Mouse (Mus musculus): ENCODE measurements around the gene Ttc7b.

Ttc7b gene

DNA sequence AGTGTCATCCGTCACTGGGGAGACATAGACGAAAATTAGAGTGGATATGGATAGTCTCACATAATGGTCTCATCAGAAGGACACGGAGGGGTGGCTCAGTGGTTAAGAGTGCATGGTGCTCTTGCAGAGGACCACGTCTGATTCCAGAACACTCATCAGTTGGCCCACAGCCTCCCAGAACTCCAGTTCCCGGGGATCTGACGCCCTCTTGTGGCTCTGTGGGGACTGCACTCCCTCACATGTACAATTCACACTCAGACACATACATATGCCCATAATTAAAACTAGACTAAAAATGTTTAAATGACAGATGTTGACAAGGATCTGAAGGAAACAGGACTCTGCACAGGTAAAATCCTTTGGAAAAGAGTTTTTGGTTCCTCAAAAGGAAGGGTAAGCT lies 34.4 kb downstream of the Ttc7b start:
- no peak for DNase-seq (ENCODE audit: low spot score)

DNA sequence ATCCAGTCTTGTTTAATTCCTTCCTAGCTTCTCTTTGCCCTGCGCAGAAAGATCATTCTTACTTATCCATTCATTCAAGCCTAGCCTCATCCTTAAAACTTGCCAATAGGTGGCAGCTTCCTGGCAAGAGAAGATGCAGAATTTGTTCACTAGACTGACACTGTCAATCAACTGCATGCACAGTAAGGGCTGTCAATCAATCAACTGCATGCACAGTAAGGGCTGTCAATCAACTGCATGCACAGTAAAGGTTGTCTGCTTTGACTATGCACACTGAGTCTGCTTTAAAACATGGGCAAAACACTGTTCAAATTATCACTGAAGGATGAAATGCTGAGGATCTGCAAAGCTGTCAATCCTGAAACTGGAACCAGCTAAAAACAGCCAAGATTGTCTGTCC lies 37.6 kb downstream of the Ttc7b start:
- no peak for DNase-seq (ENCODE audit: low spot score)

DNA sequence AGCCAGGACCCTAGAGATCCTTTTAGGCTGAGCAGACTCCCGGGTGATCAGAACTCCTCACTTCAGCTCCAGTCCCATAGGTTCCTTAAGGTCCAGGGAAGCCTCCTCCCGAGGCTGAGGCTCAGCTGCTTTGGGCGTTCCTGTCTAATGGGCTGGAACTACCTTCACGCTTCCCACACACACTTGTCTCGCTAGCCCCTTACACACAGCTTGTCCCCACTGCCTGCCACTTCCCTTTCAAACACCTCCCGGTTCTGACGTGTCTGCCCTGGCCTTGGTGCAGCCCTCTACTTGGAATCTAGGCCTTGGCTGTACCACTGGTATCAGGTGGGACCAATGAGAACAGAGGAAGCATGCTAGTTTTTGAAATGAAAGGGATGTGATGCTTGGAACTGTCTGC lies 38.4 kb downstream of the Ttc7b start:
- DNase-seq (ENCODE audit: low spot score): no peak

DNA sequence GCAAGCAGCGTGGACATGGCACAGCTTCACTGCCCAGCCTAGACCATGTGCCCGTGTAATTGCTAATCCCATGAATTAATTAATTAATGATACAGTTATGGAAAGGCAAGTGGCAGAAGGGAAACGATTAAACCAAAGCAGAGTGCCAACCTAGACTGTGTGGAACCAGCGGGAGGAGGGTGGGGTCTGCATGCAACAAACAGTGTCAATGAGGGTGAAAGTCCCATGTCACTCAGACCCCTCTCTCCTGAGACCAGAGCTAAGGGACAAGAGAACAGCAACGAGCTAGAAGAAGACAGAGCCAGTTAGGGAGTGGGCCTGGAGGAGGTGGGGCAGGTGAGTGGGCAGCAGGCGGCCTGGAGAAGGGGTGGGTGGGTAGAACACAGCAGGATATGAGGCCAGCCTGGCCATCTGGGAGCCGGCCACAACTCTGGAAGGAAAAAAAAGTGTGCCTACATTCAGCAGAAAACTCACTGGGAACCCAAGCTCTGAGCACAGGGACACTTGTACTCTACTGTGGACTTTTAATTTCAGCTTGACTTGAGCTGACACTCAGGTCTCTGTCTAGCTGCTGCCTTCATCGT lies 39.1 kb downstream of the Ttc7b start:
- no peak for DNase-seq (ENCODE audit: low spot score)

DNA sequence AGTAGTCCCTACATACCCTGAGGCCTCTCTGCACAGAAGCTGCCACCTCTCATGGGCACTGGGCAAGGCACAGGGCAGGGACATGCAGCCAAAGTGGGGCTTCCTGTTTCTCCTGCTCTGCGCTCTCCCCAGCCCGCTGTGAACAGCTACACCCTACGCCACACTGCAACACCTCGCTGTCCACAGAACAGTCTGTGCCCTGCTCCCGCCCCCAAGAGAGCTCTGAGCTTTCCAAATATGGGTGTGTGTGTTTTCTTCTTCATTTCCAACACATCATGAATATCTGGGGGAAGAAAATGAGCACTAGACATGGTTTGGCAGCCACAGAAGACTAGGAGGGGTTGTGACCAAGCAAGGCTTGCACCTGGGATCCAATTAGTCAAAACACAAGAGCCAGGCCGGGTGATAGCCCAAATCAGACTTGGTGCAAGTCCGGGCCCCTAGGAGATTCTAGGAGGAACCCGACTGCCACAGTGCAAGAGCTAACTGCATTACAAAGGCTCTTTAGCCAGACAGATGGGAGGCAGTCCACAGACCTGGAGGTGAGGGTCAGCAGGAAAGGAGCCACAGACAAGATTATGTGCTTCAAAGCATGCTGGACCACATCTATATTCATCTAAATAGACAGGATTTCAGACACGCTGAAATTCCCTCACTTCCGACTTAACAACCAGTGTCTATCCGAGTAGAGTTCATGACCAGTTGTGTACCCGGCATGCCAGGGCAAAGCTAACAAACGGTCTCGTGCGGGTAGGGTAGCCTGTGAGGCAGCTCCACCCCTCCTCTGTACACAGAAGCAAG lies 39.8 kb downstream of the Ttc7b start:
- peak; percentile 62 for DNase-seq (ENCODE audit: low spot score)

DNA sequence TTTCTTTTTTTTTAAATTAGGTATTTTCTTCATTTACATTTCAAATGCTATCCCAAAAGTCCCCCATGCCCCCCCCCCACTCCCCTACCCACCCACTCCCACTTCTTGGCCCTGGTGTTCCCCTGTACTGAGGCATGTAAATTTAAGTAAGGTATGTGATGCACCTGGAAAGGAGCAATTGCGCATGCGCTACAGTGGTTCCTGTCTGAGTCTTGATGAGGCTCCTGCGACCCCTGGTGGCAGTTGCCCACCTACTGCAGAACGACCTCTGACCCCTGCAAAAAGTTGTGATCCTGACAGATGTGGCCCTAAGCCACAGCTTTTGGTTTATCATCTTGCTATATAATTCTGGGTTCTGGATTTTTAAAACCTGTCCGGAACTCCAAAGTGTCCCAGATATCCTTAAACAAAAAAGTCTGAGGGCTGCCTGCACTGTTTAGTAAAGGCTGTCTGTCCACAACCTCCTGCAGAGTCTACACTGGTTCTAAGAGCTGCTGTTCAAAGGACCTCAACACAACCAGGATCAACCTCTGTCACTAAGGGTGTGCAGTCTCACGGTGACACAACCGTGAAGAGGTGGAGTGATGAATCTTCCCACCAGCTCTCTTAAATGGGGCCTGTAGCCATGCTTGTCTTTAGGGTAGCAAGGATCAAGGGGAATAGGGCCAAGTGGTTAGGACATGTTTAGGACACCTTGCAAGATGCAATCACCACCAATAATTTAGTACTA lies 40.6 kb downstream of the Ttc7b start:
- DNase-seq (ENCODE audit: low spot score): no peak

DNA sequence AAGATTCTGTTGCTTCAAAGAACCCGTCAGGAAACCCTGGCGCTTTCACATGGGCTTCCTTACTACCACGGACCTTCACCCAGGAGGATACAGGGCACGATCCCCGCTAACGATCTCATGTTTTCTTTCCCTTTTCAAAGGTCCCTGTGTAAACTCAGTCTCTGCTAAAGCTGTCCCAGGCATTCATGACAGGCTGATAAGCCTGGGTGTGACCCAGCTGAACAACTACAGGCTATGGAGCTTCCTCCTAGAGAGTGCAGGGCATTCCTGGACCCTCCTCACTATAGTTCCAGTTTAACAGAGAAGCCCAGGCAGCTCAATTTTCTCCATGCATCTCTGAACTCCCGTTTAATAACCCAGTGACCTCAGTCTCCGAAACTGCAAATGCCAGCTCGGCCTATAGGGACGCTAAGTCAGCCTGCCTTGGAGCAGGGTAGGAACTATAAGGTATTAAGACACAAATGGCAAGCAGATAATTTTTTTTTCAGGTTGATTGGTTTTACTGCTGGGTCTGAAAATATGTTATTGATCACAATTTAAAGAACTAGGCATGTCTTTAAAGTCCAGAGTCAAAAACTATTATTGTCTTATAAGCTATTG lies 41.3 kb downstream of the Ttc7b start:
- DNase-seq (ENCODE audit: low spot score): no peak

DNA sequence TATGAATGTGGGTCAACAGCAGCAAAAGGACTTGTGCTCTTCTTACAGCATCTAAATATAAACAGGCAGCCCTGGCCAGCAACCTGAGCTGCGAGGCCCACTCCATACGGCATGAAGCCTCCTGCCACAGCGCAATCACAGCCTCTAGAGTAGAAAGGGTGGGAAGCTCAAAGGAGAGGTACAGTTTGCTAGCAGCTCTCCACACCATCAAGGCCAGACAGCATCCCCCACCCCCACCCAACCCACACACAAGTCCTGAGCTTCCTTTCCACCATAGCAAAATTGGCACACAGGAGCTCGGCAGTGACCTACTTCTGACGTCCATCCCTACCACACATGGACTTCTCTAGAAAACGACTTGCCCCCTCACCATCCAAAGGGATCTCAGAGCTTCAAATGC lies 42.0 kb downstream of the Ttc7b start:
- no peak for DNase-seq (ENCODE audit: low spot score)

DNA sequence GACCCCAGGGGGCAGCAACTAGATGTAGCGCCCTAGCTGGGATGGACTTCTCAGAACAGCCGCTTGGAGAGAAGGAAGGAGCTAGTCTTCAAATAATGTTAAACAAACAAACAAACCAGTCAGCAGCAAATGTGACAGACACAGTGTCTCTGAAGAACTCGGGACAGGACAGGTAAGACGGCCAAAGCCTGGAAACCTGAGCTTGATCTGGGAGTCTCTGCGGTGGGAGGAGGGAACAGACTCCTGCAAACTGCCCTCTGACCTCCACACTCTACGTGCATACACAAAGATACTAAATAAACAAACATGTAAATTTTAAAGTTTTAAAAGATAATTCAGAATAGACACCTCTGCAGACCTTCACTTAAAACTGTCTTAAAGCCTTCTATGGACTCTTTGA lies 42.5 kb downstream of the Ttc7b start:
- no peak for DNase-seq (ENCODE audit: low spot score)

DNA sequence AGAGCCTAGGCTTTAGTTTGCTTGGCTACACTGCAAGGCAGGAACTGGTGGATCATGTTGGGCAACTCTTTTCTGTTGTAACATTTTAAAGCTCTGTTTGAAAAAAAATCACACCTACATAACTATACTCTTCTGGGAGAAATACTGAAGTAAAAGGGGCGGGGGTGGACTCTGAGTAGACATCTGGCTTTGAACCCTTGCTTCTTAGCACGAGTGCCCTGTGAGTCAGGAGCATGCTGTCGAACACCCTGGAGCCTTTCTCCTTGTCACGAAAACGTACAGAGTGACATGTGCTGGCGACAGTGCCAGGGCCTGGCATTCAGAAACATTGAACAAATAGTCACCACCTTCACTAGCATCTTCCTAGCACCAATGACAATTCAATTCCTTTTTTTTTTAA lies 43.2 kb downstream of the Ttc7b start:
- no peak for DNase-seq (ENCODE audit: low spot score)

DNA sequence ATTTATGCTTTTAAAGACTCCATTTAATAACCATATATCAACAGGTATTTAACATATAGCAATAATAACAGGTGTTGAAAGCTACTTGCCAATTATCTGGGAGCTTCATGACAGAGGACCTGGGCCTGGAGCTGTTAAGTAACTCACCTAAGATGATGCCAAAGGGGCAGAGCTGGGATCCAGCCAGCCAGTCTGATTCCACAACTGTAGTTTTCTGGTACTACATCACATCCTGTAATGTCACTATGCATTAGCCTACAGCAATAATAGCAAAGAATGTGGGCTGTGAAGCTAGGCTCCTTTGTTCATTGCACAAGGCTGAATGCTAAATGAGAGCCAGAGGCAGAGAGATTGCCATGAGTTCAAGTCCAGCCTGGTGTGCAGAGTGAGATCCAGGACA lies 44.3 kb downstream of the Ttc7b start:
- no peak for DNase-seq (ENCODE audit: low spot score)

DNA sequence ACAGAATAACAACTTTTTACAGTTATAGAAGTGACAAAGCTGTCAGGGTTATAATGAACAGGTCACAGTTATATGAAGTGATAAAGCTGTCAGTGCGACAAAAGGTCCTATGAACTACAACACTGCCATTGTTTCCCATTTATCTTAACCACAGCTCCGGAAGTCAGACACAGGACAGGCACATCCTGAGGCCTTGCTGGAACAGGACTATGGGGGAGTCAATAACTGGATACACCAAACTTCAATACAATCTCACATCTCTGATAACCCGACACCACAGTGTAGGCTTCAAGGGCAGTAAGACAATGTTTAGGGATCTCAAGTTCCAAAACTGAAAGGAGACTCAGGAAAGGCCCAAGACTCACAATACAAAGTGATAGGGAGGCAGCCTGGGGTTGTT lies 45.1 kb downstream of the Ttc7b start:
- DNase-seq (ENCODE audit: low spot score): no peak

DNA sequence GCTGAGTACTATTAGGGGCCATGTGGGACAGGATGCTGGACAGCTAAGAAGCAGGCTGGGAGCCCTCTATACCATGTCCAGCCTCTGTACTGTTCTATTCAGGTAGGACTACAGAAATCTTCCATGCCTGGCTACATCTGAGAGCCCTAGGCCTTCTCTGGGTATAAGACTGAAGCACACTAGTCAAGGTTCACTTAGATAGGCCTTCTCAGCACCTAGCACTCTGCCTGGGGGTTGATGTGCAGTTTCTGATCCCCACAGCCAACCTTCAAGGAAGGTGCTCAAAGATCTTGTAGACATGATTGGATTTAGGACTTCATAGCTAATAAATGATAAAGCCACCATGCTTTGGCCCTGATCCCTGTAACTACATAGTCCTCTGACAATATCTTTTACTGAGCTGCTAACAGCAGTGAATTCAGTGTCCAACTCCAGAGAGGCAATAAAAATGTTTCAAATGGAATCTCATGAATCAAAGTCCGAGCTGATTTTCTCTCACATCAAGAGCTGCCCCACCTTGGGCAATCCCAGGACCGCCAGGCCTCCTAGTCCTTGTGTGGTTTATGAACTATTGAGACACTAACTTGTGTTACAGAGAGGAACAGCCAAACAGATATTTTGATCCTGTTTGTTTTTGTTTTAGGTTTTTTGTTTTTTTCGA lies 45.8 kb downstream of the Ttc7b start:
- DNase-seq (ENCODE audit: low spot score): no peak

DNA sequence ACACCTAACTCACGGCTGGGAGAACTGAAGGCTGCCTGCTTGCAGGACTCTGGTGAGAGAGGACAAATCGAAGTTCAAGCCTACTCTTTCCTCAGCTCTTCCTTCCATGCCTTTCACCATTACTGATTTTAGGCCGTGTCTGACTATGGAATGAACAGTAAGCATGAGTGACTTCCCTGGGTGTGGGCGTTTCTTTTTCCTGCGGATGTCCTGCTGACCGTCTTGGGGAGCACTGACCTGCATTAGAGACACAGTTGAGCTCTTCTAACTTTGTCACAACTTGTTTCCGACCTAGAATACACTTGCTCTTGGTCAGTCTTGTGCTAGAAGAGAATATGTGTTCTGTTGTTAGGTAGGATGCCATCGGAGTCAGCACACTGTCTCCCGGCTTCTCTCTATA lies 50.3 kb downstream of the Ttc7b start:
- DNase-seq (ENCODE audit: low spot score): no peak

DNA sequence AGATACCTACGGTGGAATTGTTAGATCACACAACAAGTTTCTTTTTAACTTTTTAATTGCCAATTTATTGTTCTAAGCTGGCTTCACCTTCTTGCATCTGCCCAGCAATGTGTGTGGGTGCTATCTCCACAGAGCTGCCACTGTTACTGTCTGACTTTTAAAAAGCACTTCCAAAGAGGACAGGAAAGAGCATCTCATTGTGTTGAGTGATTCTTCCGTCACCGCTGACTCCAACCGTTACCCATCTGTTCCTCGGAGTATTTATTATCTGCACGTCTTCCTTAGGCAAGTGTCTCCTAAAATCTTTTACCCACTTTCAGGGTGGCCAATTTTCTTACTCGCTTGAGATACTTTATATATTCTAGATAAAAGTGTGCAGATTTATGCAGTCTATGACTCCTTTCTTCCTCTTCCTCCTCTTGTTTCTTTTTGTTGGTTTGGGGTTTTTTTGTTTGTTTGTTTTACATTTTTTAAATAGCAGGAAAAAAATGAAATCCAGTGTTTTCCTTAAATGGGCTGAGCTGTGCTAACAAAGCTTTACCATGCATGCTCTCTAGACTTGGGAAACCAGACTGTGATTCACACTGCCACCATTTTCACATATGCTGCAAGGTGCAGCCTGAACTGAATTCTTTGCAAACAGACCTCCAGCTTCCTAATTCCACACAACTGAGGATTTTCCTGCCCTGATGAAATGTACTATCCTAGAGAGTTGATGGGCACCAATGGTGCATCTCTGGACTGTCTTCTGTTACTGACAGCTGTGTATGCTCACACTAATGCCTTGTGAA lies 50.9 kb downstream of the Ttc7b start:
- DNase-seq (ENCODE audit: low spot score): no peak

DNA sequence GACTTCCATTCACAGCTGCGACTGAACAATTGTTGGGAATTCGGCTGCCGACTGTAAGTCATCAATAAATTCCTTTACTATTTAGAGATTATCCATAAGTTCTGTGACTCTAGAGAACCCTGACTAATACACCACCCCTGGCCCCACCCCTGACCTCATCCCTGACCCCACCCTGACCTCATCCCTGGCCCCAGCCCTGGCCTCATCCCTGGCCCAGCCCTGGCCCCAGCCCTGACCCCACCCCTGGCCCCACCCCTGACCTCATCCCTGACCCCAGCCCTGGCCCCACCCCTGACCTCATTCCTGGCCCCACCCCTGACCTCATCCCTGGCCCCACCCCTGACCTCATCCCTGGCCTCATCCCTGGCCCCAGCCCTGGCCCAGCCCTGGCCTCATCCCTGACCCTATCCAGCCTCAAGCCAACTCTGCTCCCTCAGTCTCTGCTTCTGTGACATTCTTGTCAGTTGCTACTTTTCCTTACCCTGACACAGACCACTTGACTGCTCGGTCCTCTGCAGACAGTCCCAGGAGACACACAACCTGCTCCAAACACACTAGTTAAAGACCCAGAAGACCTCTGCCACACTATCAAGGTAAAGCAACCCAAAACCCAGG lies 55.4 kb downstream of the Ttc7b start:
- no peak for DNase-seq (ENCODE audit: low spot score)

DNA sequence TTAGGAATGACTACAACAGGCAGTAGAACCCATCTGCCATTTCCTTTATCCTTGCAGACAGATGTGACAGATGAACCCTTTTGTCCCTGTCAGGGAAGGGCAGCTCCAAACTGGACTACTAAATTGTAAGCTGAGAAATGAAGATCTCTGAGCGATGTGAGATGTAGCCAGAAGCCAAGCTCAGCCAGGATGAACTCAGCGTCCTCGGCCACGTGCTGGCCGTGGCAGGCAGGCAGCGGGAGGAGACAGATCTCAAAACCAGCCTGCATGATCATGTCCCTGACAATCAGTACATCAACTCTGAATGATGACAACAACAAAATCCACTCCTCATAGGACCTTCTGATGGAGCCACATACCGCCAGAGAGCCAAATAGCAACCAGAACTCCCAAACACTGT lies 62.9 kb downstream of the Ttc7b start:
- no peak for DNase-seq (ENCODE audit: low spot score)

DNA sequence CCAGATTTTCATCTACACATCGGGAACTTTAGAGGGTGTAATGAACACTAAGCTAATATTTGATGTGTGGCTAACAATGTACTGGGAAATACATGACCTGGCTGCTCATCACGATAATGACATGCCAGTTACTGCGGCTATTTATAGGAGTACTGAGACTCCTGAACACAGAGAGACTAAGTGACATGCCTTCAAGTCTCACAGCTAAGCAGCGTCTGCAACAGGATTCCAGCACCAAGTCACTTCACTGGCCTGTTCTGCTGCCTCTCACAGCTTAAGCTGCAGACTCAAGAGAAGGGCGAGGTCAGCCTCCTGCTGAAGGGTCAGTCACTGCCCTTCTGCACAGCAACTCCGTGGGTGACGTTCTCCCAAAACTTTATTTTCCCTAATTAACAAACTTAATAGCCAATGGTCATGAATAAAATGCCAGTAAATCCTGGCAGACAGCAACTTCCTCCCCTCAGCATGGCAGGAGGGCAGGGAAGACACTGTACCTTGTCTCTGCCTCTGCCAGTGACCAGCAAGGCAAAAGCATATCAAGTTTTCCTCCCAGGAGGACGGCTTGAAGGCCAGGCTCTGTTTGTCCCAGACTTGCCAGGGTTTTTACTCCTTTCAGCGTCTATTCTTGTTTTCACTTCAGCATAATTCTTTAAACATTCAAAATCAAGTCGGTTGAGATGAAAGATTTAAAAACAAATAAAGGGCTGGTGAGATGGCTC lies 64.2 kb downstream of the Ttc7b start:
- DNase-seq (ENCODE audit: low spot score): no peak

DNA sequence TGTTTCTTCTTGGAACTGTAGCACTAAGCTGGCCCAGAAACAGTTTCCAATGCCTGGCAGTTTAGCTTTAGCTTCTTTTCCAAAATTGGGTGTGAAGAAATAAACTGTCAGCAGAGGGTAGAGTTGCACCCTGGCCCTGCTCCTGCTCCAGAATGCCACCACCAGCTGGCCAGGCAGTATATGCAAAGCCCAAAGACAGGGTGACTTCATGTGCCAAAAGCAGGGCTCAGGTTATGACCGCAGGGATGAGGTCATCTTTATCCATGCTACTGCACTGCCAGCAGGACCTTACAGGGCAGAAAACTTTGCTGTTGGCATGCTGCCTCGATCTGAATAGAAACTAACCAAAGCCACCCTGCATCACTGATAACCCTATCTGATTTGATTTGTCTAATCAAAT lies 65.2 kb downstream of the Ttc7b start:
- DNase-seq (ENCODE audit: low spot score): no peak

DNA sequence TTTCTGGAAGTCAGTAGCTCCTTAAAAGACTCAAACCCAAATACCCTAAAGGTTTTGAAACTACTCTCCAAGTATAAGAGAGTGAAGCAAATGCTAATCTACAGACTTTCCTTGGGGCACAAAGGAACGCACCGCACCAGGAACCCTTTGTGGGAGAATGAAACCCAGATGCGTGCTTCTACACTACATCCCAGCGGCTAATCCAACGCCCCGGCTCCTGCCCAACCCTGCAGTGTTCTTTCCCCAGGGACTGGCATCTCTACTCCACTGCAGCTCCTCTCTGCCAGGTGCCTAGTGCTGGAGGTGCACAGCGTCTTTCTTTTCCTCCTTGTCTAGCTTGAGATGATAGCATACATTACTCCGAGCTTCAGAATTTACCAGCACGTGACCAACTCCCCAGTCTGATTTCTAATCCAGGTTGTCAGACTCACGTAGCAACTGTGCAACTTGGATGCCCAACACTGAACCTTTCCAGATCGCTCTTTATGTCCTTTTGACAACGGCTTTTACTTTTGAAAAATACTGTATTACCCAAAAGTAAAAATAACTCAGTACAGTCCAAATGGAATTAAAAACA lies 72.8 kb downstream of the Ttc7b start:
- no peak for DNase-seq (ENCODE audit: low spot score)
